Mouse (Mus musculus) brain, embryonic 14.5 days (tissue): ENCODE results near the gene Sept8.

ENCODE experiments used
- CTCF ChIP-seq: fragments of 200-500 bp; IDR thresholded peaks from 2 replicates; pipeline ENCODE4 v1.5.1; 2012; ENCODE audit warnings: inconsistent platforms, mild to moderate bottlenecking, moderate library complexity, borderline replicate concordance; ENCODE audit not compliant: insufficient read depth, insufficient read length; ENCODE audit errors: extremely low read depth
- POLR2A ChIP-seq: fragments of 200-500 bp; IDR thresholded peaks from 2 replicates; pipeline ENCODE4 v1.6.1; 2012; ENCODE audit warnings: mild to moderate bottlenecking, inconsistent platforms, borderline replicate concordance; ENCODE audit not compliant: poor library complexity, insufficient read depth, insufficient read length, severe bottlenecking; ENCODE audit errors: extremely low read depth

- TF ChIP-seq POLR2A (no peak), CTCF (no peak)
These were observed 61.5 kb downstream of the Sept8 start for GRCm38 (mm10) chr11:53580562-53580961.
